Mouse (Mus musculus): ENCODE results near the gene Rhbdf2.
A peak's percentile ranks its signal among the peaks of the same experiment; 100 is the strongest.
"Not testable (repeated sequence)": the region's sequence is repeated elsewhere in the genome, so short reads cannot be mapped to it uniquely, and the experiment has no call there.

The Rhbdf2 gene

GRCm38 (mm10) chr11:116619561-116619960 is 7.3 kb downstream of the Rhbdf2 start:
- no peak for DNase-seq (ENCODE audit: low read depth, low spot score)

GRCm38 (mm10) chr11:116619156-116619555 is 7.7 kb downstream of the Rhbdf2 start:
- DNase-seq (ENCODE audit: low read depth, low spot score) = no peak

DNA sequence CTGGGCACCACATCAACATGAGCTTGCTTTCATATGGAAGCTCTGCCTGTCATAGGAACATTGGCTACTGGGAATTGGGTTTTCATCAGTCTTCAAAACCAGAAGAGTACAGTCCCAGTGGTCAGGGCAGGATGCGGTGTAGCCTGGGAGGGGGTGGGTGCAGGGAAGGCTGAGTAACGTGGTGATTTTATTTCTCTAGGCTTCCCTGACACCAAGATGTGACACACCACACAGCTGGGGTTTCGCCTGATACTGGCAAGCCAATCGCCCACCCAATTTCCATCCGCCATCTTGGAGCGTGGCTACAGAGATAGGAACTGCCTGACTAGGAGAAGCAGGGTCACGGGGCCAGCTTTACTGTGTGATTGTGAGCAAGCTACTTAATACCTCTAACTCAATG is 8.2 kb downstream of the Rhbdf2 start:
- peak; percentile 60 for DNase-seq (ENCODE audit: low read depth, low spot score)

DNA sequence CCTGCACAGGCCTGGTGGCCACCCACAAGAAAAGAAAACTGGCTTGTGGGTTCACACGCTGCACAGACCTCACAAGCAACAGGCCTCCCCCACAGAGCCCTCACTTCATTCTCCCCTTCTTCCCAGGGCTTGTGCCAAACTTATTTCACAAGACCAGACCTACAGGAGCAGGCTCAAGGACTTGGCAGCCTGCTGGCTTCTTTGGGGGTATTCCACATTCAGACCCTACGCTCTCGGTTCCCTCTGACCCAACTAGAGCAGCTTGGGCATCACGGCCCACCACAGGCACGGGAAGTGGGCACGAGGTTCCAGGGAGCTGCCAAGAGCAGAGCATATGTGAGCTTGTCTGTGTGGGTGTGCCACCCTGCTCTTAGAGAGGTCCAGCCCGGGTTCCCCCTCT is 9.2 kb downstream of the Rhbdf2 start:
- DNase-seq (ENCODE audit: low read depth, low spot score) = peak; percentile 50

DNA sequence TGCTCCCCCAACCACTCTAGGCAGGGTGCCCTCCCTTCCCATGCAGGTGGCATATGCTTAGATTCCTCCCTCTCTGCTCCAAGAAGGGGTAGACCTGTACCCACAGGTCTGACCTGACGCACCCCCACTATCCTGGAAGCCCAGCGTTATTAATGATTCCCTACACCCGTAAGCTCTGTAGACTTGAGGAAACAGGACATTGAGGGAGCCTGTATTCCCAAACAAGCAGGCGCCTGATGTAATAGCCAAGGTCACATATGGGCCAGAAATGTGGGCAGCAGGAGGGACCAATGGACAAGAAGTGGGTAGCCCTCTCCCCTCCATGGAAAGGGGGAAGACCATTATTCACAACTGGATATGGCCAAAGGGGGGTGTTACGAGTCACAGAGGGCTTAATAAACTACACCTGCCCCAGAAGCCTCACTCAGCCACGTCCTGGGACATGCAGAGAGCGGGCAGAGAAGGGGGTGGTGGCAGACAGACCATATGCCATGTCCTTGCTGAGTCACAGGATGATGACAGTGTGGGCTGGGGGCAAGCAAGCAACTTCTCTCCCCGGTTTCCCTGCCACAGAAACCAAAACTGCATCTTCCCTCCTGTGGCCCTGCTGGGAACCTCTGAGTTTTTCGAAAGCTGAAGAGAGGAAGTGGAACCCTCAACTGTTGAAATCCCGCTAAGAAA is 10.2 kb downstream of the Rhbdf2 start:
- DNase-seq (ENCODE audit: low read depth, low spot score) = peak; percentile 65

GRCm38 (mm10) chr11:116615735-116616437 is 10.9 kb downstream of the Rhbdf2 start:
- DNase-seq (ENCODE audit: low read depth, low spot score) = peak; percentile 83

DNA sequence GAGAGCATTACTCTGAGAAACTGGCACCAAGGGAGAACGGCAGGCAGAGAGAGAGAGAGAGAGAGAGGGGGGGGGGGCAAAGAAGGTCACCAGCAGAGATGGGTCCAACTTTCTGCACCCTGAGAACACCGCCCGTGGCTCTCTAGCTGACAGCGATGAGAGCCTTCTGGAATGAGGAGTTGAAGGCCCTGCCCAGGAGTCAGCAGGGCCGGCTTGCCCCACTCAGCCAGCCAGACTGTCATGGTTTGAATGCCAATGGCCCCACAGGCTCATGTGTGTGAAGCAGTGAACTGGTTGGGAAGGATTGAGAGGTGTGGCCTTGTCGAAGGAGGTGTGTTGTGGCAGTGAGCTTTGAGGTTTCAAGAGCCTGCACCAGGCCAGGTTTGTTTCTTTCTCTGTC is 13.6 kb downstream of the Rhbdf2 start:
- no peak for DNase-seq (ENCODE audit: low read depth, low spot score)

GRCm38 (mm10) chr11:116612554-116612953 is 14.3 kb downstream of the Rhbdf2 start:
- no peak for DNase-seq (ENCODE audit: low read depth, low spot score)

DNA sequence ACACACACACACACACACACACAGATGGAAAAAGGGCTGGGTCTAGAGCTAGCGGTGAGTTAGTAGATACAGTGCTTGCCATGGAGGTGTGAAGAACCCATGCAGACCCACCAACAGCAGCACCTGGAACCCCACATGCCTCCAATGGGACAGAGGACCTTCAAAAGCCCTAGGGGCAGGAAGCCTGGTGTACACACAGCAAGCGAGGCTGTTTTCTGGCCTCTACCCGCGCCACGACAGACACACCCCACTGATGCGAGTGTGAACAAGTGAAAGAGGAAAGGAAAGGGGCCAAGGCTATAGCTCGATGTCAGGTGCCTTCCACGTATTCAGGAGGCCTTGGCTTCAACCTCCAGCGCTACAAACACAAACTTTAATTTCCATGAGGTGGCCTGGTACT is 14.9 kb downstream of the Rhbdf2 start:
- no peak for DNase-seq (ENCODE audit: low read depth, low spot score)

GRCm38 (mm10) chr11:116611168-116611567 is 15.7 kb downstream of the Rhbdf2 start:
- DNase-seq (ENCODE audit: low read depth, low spot score) = not testable (repeated sequence)

DNA sequence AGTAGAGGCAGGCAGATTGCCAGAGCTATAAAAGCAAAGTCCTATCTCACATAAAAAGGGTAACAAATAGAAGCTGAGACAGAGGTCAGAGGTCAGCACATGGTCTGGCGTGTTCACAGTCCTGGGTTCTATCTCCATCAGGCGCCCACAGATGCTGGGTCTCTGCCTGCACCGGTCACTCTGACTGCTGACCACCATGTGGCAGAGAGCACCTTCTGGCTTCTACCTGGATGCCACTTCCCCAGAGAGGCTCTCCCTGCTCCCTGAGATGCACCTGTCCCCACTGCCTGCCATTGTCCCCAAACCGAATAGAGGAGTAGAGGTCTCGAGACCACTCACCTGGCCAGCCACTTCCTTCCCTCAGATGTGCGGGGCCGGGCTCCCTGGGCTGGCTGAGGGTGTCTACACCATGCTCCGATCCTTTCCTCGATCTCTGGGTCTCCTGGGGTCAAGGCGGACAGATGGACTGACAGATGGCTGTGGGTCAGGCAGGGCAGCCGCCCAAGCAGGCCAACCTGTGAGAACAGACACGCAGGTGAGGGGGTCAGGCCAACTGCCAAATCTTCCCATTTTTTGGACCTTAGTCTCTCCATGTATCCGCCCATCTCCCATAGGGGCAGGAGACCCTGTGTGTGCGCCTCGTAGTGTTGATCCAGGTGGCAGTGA is 16.7 kb downstream of the Rhbdf2 start:
- DNase-seq (ENCODE audit: low read depth, low spot score) = no peak

DNA sequence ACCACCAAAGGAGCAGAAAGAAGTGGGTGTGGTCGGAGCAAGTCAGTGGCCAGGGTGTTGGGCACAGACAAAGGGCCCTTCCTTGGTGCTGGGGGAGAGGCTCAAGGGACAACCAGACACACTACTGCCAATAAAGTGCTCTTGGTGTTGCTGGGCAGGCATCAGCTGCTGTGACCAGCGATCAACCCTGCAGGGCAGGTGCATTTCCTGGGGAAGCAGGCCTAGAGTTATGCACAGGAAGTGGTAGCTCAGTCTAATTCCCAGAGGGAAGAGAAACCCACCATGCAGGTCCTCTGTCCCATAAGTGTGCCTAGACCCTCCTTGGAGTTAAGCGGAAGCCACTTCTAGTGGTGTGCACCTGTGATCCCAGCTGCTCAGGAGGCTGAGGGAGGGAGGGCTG is 19.1 kb downstream of the Rhbdf2 start:
- DNase-seq (ENCODE audit: low read depth, low spot score) = no peak

- no peak for DNase-seq (ENCODE audit: low read depth, low spot score)
Observed at GRCm38 (mm10) chr11:116604097-116604496, 22.7 kb downstream of the Rhbdf2 start.

DNA sequence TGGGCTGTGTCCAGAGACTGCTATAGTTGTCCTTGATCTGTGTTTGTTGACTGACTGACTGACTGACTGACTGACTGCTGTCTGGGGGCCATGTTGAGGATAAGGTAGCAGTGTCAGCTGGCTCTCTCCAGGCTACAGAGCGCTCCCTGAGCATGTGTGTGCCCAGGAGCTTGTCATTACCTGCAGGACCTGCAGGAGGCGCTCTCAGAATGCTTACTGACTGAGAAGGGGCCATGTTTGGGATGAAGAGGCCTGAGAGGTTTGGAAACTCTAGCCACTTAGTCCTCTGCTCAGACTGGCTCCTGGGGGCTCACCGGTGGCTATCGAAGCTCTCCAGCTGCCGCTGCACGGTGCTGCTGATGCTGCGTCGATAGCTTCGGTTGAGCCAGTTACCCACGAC is 23.5 kb downstream of the Rhbdf2 start:
- no peak for DNase-seq (ENCODE audit: low read depth, low spot score)

DNA sequence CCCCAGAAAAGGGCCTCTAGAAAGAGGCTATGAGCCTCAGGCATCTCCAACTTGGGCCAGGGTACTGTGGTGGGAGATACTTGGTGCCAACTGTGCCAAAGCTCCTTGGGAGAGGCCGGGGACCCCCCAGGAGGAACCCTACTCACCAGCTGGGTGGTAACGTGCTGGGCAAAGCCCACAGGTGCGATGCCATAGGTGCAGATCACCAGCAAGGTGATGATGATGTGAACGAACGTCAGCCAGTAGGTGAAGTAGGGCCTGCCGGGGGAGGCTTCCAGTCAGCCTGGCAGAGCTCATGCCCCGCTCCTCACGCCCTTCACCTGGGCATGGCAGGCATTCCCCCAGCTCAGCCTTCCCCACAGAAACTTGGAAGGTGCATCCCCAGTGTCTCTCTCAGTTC is 24.8 kb downstream of the Rhbdf2 start:
- no peak for DNase-seq (ENCODE audit: low read depth, low spot score)

- DNase-seq (ENCODE audit: low read depth, low spot score) = no peak
Observed at GRCm38 (mm10) chr11:116601166-116601565, 25.7 kb downstream of the Rhbdf2 start.

DNA sequence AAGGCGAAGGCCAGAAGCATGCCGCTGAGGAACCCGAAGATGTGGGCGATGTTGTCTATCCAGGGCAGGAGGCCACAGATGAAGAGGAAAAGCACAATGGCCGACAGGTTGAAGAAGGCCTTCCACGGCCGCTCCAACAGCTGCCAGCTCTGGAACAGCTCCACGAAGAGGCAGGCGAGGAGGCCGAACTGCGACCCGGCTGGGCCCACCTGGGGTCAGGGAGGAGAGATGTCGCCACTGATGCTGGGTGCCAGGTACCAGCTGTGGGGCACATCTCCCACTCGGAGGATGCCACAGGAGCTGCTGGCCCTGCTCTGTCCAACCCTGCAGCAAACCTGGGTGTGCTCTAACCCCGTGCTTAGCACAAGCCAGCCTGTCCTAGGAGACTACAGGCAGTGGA is 27.6 kb downstream of the Rhbdf2 start:
- no peak for DNase-seq (ENCODE audit: low read depth, low spot score)

GRCm38 (mm10) chr11:116598193-116598592 is 28.6 kb downstream of the Rhbdf2 start:
- no peak for DNase-seq (ENCODE audit: low read depth, low spot score)

DNA sequence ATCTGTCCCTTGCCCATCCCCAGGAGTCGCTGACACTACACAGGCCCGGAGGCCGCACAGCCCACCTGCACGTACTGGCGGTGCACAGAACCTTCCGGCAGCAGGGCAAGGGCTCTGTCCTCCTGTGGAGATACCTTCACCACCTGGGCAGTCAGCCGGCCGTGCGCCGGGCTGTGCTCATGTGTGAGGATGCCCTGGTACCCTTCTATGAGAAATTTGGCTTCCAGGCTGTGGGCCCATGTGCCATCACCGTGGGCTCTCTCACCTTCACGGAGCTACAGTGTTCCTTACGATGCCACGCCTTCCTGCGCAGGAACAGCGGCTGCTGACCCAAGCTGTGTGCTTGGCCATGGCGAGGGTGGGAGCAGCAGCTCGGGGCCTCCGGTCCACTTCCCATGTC is 30.1 kb downstream of the Rhbdf2 start:
- no peak for DNase-seq (ENCODE audit: low read depth, low spot score)

DNA sequence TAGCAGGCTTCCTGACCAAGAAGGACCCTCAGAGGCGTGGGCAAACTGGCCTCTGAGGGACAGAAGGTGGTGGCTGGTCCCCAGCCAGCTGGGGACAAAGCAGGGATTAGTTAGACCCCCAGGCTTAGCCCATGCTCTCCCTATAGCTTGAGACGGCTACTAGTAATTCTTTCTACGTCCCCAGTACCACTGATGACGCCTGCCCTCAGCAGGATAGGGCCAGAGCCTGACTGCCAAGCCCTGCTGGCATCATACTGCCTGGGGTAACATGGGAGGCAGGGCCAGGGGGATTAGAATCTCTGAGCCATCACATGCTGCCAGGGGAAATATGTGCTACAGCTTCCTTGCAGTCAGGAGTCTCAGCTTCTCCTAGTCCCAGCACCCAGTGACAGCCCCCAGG is 33.5 kb downstream of the Rhbdf2 start:
- no peak for DNase-seq (ENCODE audit: low read depth, low spot score)

- peak; percentile 81 for DNase-seq (ENCODE audit: low read depth, low spot score)
Observed at GRCm38 (mm10) chr11:116592428-116592827, 34.4 kb downstream of the Rhbdf2 start.

DNA sequence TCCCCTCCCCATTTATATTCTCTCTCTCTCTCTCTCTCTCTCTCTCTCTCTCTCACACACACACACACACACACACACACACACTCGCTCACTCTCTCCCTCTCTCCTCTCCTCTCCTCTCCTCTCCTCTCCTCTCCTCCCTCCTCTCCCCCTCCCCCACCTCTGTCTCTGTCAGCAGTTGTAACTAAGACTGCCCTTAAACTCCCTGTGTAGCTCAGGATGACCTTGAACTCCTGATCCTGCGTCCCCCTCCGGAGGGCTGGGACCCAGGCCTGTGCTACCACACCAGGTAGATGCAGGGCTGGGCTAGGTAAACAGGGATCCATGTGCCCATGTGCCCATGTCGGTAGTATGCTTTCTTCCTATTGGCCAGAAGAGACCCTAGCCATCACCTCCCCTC is 35.2 kb downstream of the Rhbdf2 start:
- DNase-seq (ENCODE audit: low read depth, low spot score) = no peak

DNA sequence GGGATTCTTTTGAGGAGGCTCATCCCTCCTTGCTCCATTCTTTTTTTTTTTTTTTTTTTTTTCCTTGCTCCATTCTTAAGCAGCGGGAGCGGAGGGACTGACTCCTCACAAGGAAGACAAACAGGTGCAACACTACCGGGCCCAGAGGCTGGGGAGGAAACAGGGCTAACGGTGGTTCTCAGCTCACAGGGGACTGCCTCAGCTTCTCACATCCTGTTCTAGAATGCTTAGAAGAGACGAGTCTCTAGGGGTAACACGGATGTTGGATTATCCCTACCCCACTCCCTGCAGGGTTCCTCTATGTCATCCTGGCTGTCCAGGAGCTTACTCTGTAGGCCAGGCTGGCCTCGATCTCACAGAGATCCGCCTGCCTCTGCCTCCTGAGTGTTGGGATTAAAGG is 37.2 kb downstream of the Rhbdf2 start:
- no peak for DNase-seq (ENCODE audit: low read depth, low spot score)
